Mouse (Mus musculus) C2C12 (cell line): ENCODE results near the gene Tex19.1. TPM values are rescaled to one million over a fixed set of nuclear protein-coding genes. Genes with fewer than 3 reads are reported as not detected.

ENCODE experiments used
- H3K27me3 ChIP-seq: one replicate; pipeline ENCODE4 v1.6.1; 2011; ENCODE audit not compliant: control insufficient read depth, insufficient read depth, insufficient read length
- H3K36me3 ChIP-seq: one replicate; pipeline ENCODE4 v1.6.1; 2011; ENCODE audit not compliant: control insufficient read depth, insufficient read depth
- H3K4me3 ChIP-seq: one replicate; pipeline ENCODE4 v1.5.1; 2011; ENCODE audit warnings: mild to moderate bottlenecking, control low read depth; ENCODE audit not compliant: poor library complexity, insufficient read depth, severe bottlenecking
- H3K79me2 ChIP-seq: one replicate; pipeline ENCODE4 v1.6.1; 2011; ENCODE audit not compliant: control insufficient read depth, insufficient read depth
- H3K79me3 ChIP-seq: one replicate; pipeline ENCODE4 v1.6.1; 2011; ENCODE audit warnings: low read depth, control low read depth
- H3ac ChIP-seq: one replicate; pipeline ENCODE3; 2011; ENCODE audit warnings: low read depth; ENCODE audit not compliant: control insufficient read depth, insufficient read length
- CEBPB ChIP-seq: IDR thresholded peaks from one replicate; pipeline ENCODE4 v1.6.1; 2011; ENCODE audit warnings: low read depth, mild to moderate bottlenecking, control low read depth, moderate library complexity
- CTCF ChIP-seq: IDR thresholded peaks from one replicate; pipeline ENCODE4 v1.5.1; 2011; ENCODE audit not compliant: control insufficient read depth, insufficient read depth, insufficient read length
- FOSL1 ChIP-seq: IDR thresholded peaks from one replicate; pipeline ENCODE4 v1.8.0; 2011; ENCODE audit warnings: mild to moderate bottlenecking, low read length; ENCODE audit not compliant: poor library complexity, insufficient read depth, severe bottlenecking
- MAX ChIP-seq: IDR thresholded peaks from one replicate; pipeline ENCODE4 v1.6.1; 2011; ENCODE audit warnings: mild to moderate bottlenecking, control low read depth
- MYOD1 ChIP-seq: IDR thresholded peaks from one replicate; pipeline ENCODE4 v1.6.1; 2011; ENCODE audit warnings: low read depth; ENCODE audit not compliant: control insufficient read depth, insufficient read length
- MYOG ChIP-seq: IDR thresholded peaks from one replicate; pipeline ENCODE4 v1.6.1; 2011; ENCODE audit not compliant: control insufficient read depth, insufficient read length; ENCODE audit errors: extremely low read depth
- USF1 ChIP-seq: IDR thresholded peaks from one replicate; pipeline ENCODE4 v1.6.1; 2011; ENCODE audit warnings: low read depth, mild to moderate bottlenecking, control low read depth, moderate library complexity
- polyA plus RNA-seq: library from polyadenylated mRNA; unstranded; fragments of >200 nt; fragmentation: generic; extraction: Trizol; gene quantifications from one replicate; pipeline ENCODE4 v1.2.1, GENCODE M21; 2012; ENCODE audit warnings: missing spikeins

The Tex19.1 gene
- polyA plus RNA-seq, 1 experiment: 0.02 TPM

DNA sequence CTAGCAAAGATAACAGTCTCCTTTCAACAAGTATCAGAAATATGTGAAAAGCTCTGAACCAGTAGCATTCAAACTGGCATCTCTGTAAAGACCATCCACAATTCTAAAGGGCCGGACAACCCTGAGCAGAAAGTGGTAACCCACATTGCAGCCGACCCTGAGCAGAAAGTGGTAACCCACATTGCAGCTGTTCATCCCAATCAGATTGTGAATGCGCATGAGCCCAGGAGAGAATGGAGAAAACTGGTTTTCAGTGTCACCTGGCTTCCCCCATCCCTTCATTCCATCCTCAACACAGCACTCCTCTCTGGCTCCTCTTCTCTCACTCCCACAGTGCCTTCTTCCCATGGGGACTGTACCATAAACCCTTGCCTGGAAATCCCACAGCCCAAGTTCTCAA lies 18.5 kb upstream of the Tex19.1 start:
- peak; percentile 62 for TF ChIP-seq MYOD1
- no peak for TF ChIP-seq CEBPB
- Histone ChIP-seq H3K4me3 (no peak overlapping the region), H3ac (no peak overlapping the region), H3K79me3 (no peaks in the 10 kb centered on the region), H3K79me2 (no peaks in the 10 kb centered on the region), H3K36me3 (no peaks in the 10 kb centered on the region), H3K27me3 (no peaks in the 10 kb centered on the region)

GRCm38 (mm10) chr11:121129616-121130015 lies 16.3 kb upstream of the Tex19.1 start:
- Histone ChIP-seq H3K36me3 (no peaks in the 10 kb centered on the region), H3K4me3 (no peak overlapping the region), H3ac (no peak overlapping the region), H3K79me2 (no peaks in the 10 kb centered on the region), H3K27me3 (no peaks in the 10 kb centered on the region), H3K79me3 (no peaks in the 10 kb centered on the region)
- TF ChIP-seq CEBPB (peak; percentile 92), MYOD1 (no peak), MAX (no peak), MYOG (no peak), USF1 (peak; percentile 67)

- Histone ChIP-seq H3K4me3 (no peak overlapping the region), H3K79me2 (no peaks in the 10 kb centered on the region), H3ac (no peak overlapping the region), H3K36me3 (no peaks in the 10 kb centered on the region), H3K27me3 (peaks cover 8% of the 10 kb centered on the region), H3K79me3 (no peaks in the 10 kb centered on the region)
- TF ChIP-seq USF1: no peak
- no peak for TF ChIP-seq FOSL1
- no peak for TF ChIP-seq MYOD1
- TF ChIP-seq MYOG: no peak
- TF ChIP-seq CTCF: no peak
- no peak for TF ChIP-seq CEBPB
- TF ChIP-seq MAX: no peak
Observed at GRCm38 (mm10) chr11:121134600-121134999, 11.3 kb upstream of the Tex19.1 start.

- no peaks in the 10 kb centered on the region for H3K79me2 ChIP-seq
- no peak overlapping the region for H3ac ChIP-seq
- TF ChIP-seq USF1 (no peak), CTCF (no peak), CEBPB (no peak), MYOD1 (no peak), FOSL1 (no peak), MYOG (no peak), MAX (no peak)
- H3K27me3 ChIP-seq: peaks cover 8% of the 10 kb centered on the region
- no peak overlapping the region for H3K4me3 ChIP-seq
- H3K79me3 ChIP-seq: no peaks in the 10 kb centered on the region
- H3K36me3 ChIP-seq: no peaks in the 10 kb centered on the region
Observed at GRCm38 (mm10) chr11:121137682-121138081, 8.3 kb upstream of the Tex19.1 start.

- H3K79me3 ChIP-seq: no peaks in the 10 kb centered on the region
- TF ChIP-seq FOSL1 (no peak), CTCF (peak; percentile 13)
- H3K79me2 ChIP-seq: no peaks in the 10 kb centered on the region
Observed at GRCm38 (mm10) chr11:121138732-121139131, 7.2 kb upstream of the Tex19.1 start.

GRCm38 (mm10) chr11:121143325-121144015 lies 2.5 kb upstream of the Tex19.1 start:
- H3ac ChIP-seq: no peak overlapping the region
- no peak overlapping the region for H3K4me3 ChIP-seq
- TF ChIP-seq FOSL1 (no peak), MAX (no peak)
- H3K36me3 ChIP-seq: no peaks in the 10 kb centered on the region
- no peaks in the 10 kb centered on the region for H3K79me2 ChIP-seq
- peaks cover 8% of the 10 kb centered on the region for H3K27me3 ChIP-seq
- H3K79me3 ChIP-seq: no peaks in the 10 kb centered on the region

More at GRCm38 (mm10) chr11:121138732-121139131, 7.2 kb upstream of the Tex19.1 start:
- Histone ChIP-seq H3K4me3 (no peak overlapping the region), H3K27me3 (peaks cover 8% of the 10 kb centered on the region), H3ac (no peak overlapping the region), H3K36me3 (no peaks in the 10 kb centered on the region)
